Mouse (Mus musculus) testis, adult 2 months (tissue): Measurements from ENCODE around the gene Dzip1.

Experiments
- CTCF ChIP-seq: fragments of 200-500 bp; IDR thresholded peaks from 2 replicates; pipeline ENCODE4 v1.5.1; 2012; ENCODE audit warnings: low read depth, mild to moderate bottlenecking, inconsistent platforms, low read length, moderate library complexity; ENCODE audit not compliant: control insufficient read depth, insufficient read depth, insufficient replicate concordance
- POLR2A ChIP-seq: fragments of 200-500 bp; IDR thresholded peaks from 2 replicates; pipeline ENCODE4 v1.6.1; 2012; ENCODE audit warnings: low read depth, mild to moderate bottlenecking, inconsistent platforms, low read length, moderate library complexity; ENCODE audit not compliant: control insufficient read depth

- TF ChIP-seq POLR2A (no peak), CTCF (no peak)
Observed at GRCm38 (mm10) chr14:118936236-118936635, 11.0 kb upstream of the Dzip1 start.
